ENCODE assay signal across 11 mouse cellular contexts in the genomic region with DNA sequence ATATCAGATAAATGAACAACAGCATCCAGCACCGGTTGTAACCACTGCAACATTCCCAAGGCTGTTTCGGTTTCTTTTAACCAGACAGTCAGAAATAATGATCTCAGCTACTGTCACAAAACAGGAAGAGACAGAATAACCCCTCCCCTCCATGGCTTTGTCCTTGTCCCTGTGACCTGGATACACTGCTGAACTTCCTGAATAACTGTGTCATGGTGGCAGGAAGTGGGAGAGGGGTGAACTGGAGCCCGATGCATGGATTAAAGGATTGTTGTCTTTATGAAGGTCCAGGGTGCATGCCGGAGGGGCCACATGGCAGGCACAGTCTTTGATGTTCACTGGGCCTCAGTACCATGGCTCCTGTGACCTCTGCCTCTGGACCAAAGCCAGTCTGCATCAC.
DNase-seq lines count a peak whose midpoint lies in the region; ATAC-seq and TF ChIP-seq lines count a peak whose summit lies in the region.
"Had no signal": no experiment of that assay in that cellular context is flagged by ENCODE, and none has a peak within 500 bp of the region (broad histone marks: within the 10 kb centered on the region; RNA-seq: fewer than 3 reads in every experiment).

No protein-coding gene starts in this region.

- no peaks in the 10 kb centered on the region for H3K9me3 ChIP-seq in forebrain, embryonic 10.5 days
- no peaks in the 10 kb centered on the region for H3K9me3 ChIP-seq in forebrain, embryonic 15.5 days
- H3K9me3 ChIP-seq in lung, embryonic 14.5 days (ENCODE audit: low read depth, low read length): no peaks in the 10 kb centered on the region
- no peaks in the 10 kb centered on the region for H3K9me3 ChIP-seq in liver, embryonic 16.5 days (replicated peaks; ENCODE audit: control insufficient read depth, low read length)
- H3K9me3 ChIP-seq in midbrain, postnatal 0 days (ENCODE audit: low read length): no peaks in the 10 kb centered on the region
- H3K9me3 ChIP-seq: heart, embryonic 15.5 days; midbrain, embryonic 12.5 days had no signal

- ATAC-seq in forebrain, embryonic 15.5 days (replicated peaks): no peak
- no peak for ATAC-seq in lung, embryonic 14.5 days (ENCODE audit: insufficient read depth)
- peak; percentile 24; the same call in 1 of the 2 replicates for ATAC-seq in liver, embryonic 16.5 days (ENCODE audit: low read depth)
- no peak for ATAC-seq in midbrain, postnatal 0 days (ENCODE audit: low FRiP score)

- H3K9ac ChIP-seq in forebrain, embryonic 15.5 days (replicated peaks): no peak overlapping the region
- no peak overlapping the region for H3K9ac ChIP-seq in lung, embryonic 14.5 days
- H3K9ac ChIP-seq in liver, embryonic 16.5 days (ENCODE audit: low read depth, low read length): no peak overlapping the region
- no peak overlapping the region for H3K9ac ChIP-seq in midbrain, postnatal 0 days (replicated peaks; ENCODE audit: low read length, poor library complexity, severe bottlenecking)
- H3K9ac ChIP-seq: heart, embryonic 15.5 days; midbrain, embryonic 12.5 days had no signal

- H3K4me1 ChIP-seq in forebrain, embryonic 10.5 days: peaks cover 12% of the 10 kb centered on the region
- no peaks in the 10 kb centered on the region for H3K4me1 ChIP-seq in forebrain, embryonic 15.5 days
- H3K4me1 ChIP-seq in lung, embryonic 14.5 days (ENCODE audit: insufficient read depth): no peaks in the 10 kb centered on the region
- H3K4me1 ChIP-seq in liver, embryonic 16.5 days (ENCODE audit: control insufficient read depth, low read depth, low read length): no peaks in the 10 kb centered on the region
- H3K4me1 ChIP-seq in midbrain, postnatal 0 days (ENCODE audit: insufficient read depth, low read length): no peaks in the 10 kb centered on the region
- H3K4me1 ChIP-seq: heart, embryonic 15.5 days; midbrain, embryonic 12.5 days had no signal

- H3K4me2 ChIP-seq in forebrain, embryonic 15.5 days (replicated peaks): no peak overlapping the region
- H3K4me2 ChIP-seq in lung, embryonic 14.5 days: no peak overlapping the region
- H3K4me2 ChIP-seq in liver, embryonic 16.5 days (ENCODE audit: low read depth, low read length): no peak overlapping the region
- H3K4me2 ChIP-seq in midbrain, postnatal 0 days (ENCODE audit: low read depth, low read length, poor library complexity, severe bottlenecking): no peak overlapping the region
- H3K4me2 ChIP-seq: heart, embryonic 15.5 days; midbrain, embryonic 12.5 days had no signal

- DNase-seq in forebrain, embryonic 10.5 days (ENCODE audit: extremely low spot score, low spot score): no peak
- DNase-seq in lung, embryonic 14.5 days: peak; percentile 41
- no peak for DNase-seq in lung, adult 18-20 months
- DNase-seq in adrenal gland, postnatal 25 days: peak; percentile 9
- DNase-seq in testis, postnatal 14 days (ENCODE audit: low spot score): no peak
- no peak for DNase-seq in midbrain, postnatal 0 days (ENCODE audit: low spot score)
- DNase-seq: gastrocnemius, adult 2 months had no signal

- WGBS in forebrain, embryonic 10.5 days: 68% methylated on average over 4 of the region's 4 CpGs
- WGBS in forebrain, embryonic 15.5 days: 77% methylated on average over 4 of the region's 4 CpGs
- 54% methylated on average over 4 of the region's 4 CpGs for WGBS in lung, embryonic 14.5 days
- WGBS in liver, embryonic 16.5 days (ENCODE audit: insufficient replicate concordance): 49% methylated on average over 4 of the region's 4 CpGs
- 68% methylated on average over 4 of the region's 4 CpGs for WGBS in midbrain, postnatal 0 days

- no peaks in the 10 kb centered on the region for H3K27me3 ChIP-seq in forebrain, embryonic 10.5 days (ENCODE audit: poor library complexity, severe bottlenecking)
- H3K27me3 ChIP-seq in forebrain, embryonic 15.5 days: no peaks in the 10 kb centered on the region
- no peaks in the 10 kb centered on the region for H3K27me3 ChIP-seq in lung, embryonic 14.5 days (ENCODE audit: insufficient read depth, low read length)
- H3K27me3 ChIP-seq in liver, embryonic 16.5 days (ENCODE audit: control insufficient read depth, insufficient read depth, low read depth, low read length): no peaks in the 10 kb centered on the region
- H3K27me3 ChIP-seq in midbrain, postnatal 0 days (ENCODE audit: insufficient read depth, low read length): no peaks in the 10 kb centered on the region
- H3K27me3 ChIP-seq: heart, embryonic 15.5 days; midbrain, embryonic 12.5 days had no signal

- no peaks in the 10 kb centered on the region for H3K36me3 ChIP-seq in forebrain, embryonic 10.5 days (replicated peaks)
- no peaks in the 10 kb centered on the region for H3K36me3 ChIP-seq in forebrain, embryonic 15.5 days
- no peaks in the 10 kb centered on the region for H3K36me3 ChIP-seq in lung, embryonic 14.5 days (ENCODE audit: insufficient read depth)
- H3K36me3 ChIP-seq in liver, embryonic 16.5 days (ENCODE audit: control insufficient read depth, insufficient read depth): no peaks in the 10 kb centered on the region
- no peaks in the 10 kb centered on the region for H3K36me3 ChIP-seq in midbrain, postnatal 0 days (ENCODE audit: insufficient read depth, low read length)
- H3K36me3 ChIP-seq: heart, embryonic 15.5 days; midbrain, embryonic 12.5 days had no signal

- H3K4me3 ChIP-seq in forebrain, embryonic 10.5 days: no peak overlapping the region
- H3K4me3 ChIP-seq in forebrain, embryonic 15.5 days: no peak overlapping the region
- no peak overlapping the region for H3K4me3 ChIP-seq in lung, embryonic 14.5 days (ENCODE audit: low read depth, low read length)
- no peak overlapping the region for H3K4me3 ChIP-seq in liver, embryonic 16.5 days (ENCODE audit: low read depth, low read length)
- H3K4me3 ChIP-seq in midbrain, postnatal 0 days (ENCODE audit: low read depth, low read length): no peak overlapping the region
- H3K4me3 ChIP-seq: gastrocnemius, adult 2 months; heart, embryonic 15.5 days; midbrain, embryonic 12.5 days had no signal

- TF ChIP-seq CTCF in lung, embryonic 14.5 days (IDR thresholded peaks at IDR 0.05; ENCODE audit: low read depth): no peak
- TF ChIP-seq CTCF in midbrain, postnatal 0 days (IDR thresholded peaks at IDR 0.05): no peak

- 0 out of 2 replicates have a peak overlapping the region, but pooled peaks have one; percentile 27 for H3K27ac ChIP-seq in forebrain, embryonic 10.5 days
- no peak overlapping the region for H3K27ac ChIP-seq in forebrain, embryonic 15.5 days (replicated peaks)
- H3K27ac ChIP-seq in lung, embryonic 14.5 days (ENCODE audit: low read depth): no peak overlapping the region
- H3K27ac ChIP-seq in liver, embryonic 16.5 days (ENCODE audit: low read length): no peak overlapping the region
- no peak overlapping the region for H3K27ac ChIP-seq in midbrain, postnatal 0 days (ENCODE audit: low read depth, low read length)
- H3K27ac ChIP-seq: gastrocnemius, adult 2 months; heart, embryonic 15.5 days; midbrain, embryonic 12.5 days had no signal

Comparison
In these comparisons a context has a peak if more than half of its experiments do, and no peak if none do; other contexts are left out.
1. DNase-seq: peak in lung, embryonic 14.5 days (single experiment) and adrenal gland, postnatal 25 days (single experiment); none in forebrain, embryonic 10.5 days (single experiment), lung, adult 18-20 months (0 of 2), testis, postnatal 14 days (single experiment) and midbrain, postnatal 0 days (single experiment).